Mouse (Mus musculus) MEL (cell line): ENCODE results near the gene Ramp2. TPM values are rescaled to one million over a fixed set of nuclear protein-coding genes. Genes with fewer than 3 reads are reported as not detected.

ENCODE experiments used
- DNase-seq: peaks from one replicate; pipeline ENCODE4 v3.0.0; 2011; ENCODE audit warnings: low read depth, low spot score
- H3K27ac ChIP-seq: 2 replicates; pipeline ENCODE4 v1.5.1; 2012; ENCODE audit warnings: low read depth, mild to moderate bottlenecking, control low read depth, low read length, moderate library complexity; ENCODE audit not compliant: control insufficient read depth
- H3K27me3 ChIP-seq, 2 experiments: fragments of 150-350 bp in 1 of 2; sonication (generic) in 1 of 2; 2 replicates each; pipeline ENCODE4 v1.6.1; 2012; ENCODE audit warnings: low read length in 2 of 2, mild to moderate bottlenecking in 2 of 2, improper control_type of control experiment in 1 of 2, moderate library complexity in 1 of 2; ENCODE audit not compliant: insufficient read depth in 2 of 2, control insufficient read depth in 1 of 2
- H3K36me3 ChIP-seq, 2 experiments: 2 replicates each; pipeline ENCODE4 v1.6.1; 2012 to 2014; ENCODE audit warnings: low read length in 2 of 2, improper control_type of control experiment in 1 of 2, inconsistent platforms in 1 of 2, mild to moderate bottlenecking in 1 of 2; ENCODE audit not compliant: insufficient read depth in 2 of 2, control insufficient read depth in 1 of 2
- H3K4me1 ChIP-seq, 2 experiments: fragments of 150-350 bp in 1 of 2; sonication (generic) in 1 of 2; 2 replicates each; pipeline ENCODE4 v1.6.1; 2012; ENCODE audit warnings: low read length in 2 of 2, improper control_type of control experiment in 1 of 2, mild to moderate bottlenecking in 1 of 2; ENCODE audit not compliant: insufficient read depth in 2 of 2, control insufficient read depth in 1 of 2
- H3K4me3 ChIP-seq, 2 experiments: fragments of 150-350 bp in 1 of 2; sonication (generic) in 1 of 2; 2 replicates each; pipeline ENCODE4 v1.5.1; 2012; ENCODE audit warnings: low read depth in 2 of 2, low read length in 2 of 2, mild to moderate bottlenecking in 2 of 2, moderate library complexity in 2 of 2, control low read depth in 1 of 2, improper control_type of control experiment in 1 of 2; ENCODE audit not compliant: control insufficient read depth in 1 of 2, insufficient read depth in 1 of 2
- H3K79me2 ChIP-seq: 2 replicates; pipeline ENCODE4 v1.6.1; 2012; ENCODE audit warnings: mild to moderate bottlenecking, low read length, moderate library complexity; ENCODE audit not compliant: control insufficient read depth, poor library complexity, insufficient read depth
- H3K9ac ChIP-seq: 2 replicates; pipeline ENCODE4 v1.6.1; 2012; ENCODE audit warnings: low read depth, mild to moderate bottlenecking, control low read depth, low read length, moderate library complexity; ENCODE audit not compliant: control insufficient read depth, poor library complexity, severe bottlenecking
- H3K9me3 ChIP-seq: fragments of 150-350 bp; sonication (generic); replicated peaks from 2 replicates; pipeline ENCODE4 v1.6.1; 2012; ENCODE audit warnings: mild to moderate bottlenecking, low read length, improper control_type of control experiment, moderate library complexity; ENCODE audit not compliant: insufficient read depth
- BHLHE40 ChIP-seq: IDR thresholded peaks from 2 replicates; pipeline ENCODE4 v1.6.1; 2012; ENCODE audit warnings: low read depth, mild to moderate bottlenecking, inconsistent platforms, low read length, improper control_type of control experiment, borderline replicate concordance
- CHD1 ChIP-seq: IDR thresholded peaks from 2 replicates; pipeline ENCODE4 v1.6.1; 2012; ENCODE audit warnings: low read depth, mild to moderate bottlenecking, inconsistent platforms, low read length, improper control_type of control experiment
- CHD2 ChIP-seq: IDR thresholded peaks from 2 replicates; pipeline ENCODE4 v1.6.1; 2011; ENCODE audit warnings: low read length, improper control_type of control experiment
- CTCF ChIP-seq, 3 experiments: IDR thresholded peaks in 2 of 3; conservative IDR thresholded peaks in 1 of 3; 2 replicates each; pipeline ENCODE4 v1.5.1; 2011 to 2012; ENCODE audit warnings: low read length in 3 of 3, low read depth in 2 of 3, mild to moderate bottlenecking in 2 of 3, improper control_type of control experiment in 1 of 3, inconsistent platforms in 1 of 3, mixed read lengths in 1 of 3, moderate library complexity in 1 of 3; ENCODE audit not compliant: control insufficient read depth in 1 of 3, insufficient read depth in 1 of 3, poor library complexity in 1 of 3, severe bottlenecking in 1 of 3
- E2F4 ChIP-seq: IDR thresholded peaks from 2 replicates; pipeline ENCODE4 v1.6.1; 2011; ENCODE audit warnings: low read depth, low read length, improper control_type of control experiment, borderline replicate concordance
- ELF1 ChIP-seq: IDR thresholded peaks from 2 replicates; pipeline ENCODE4 v1.6.1; 2014; ENCODE audit warnings: low read depth, mild to moderate bottlenecking, inconsistent platforms, low read length, improper control_type of control experiment, moderate library complexity
- EP300 ChIP-seq, 2 experiments: IDR thresholded peaks; 2 replicates each; pipeline ENCODE4 v1.6.1; 2011; ENCODE audit warnings: improper control_type of control experiment in 2 of 2, low read length in 2 of 2, low read depth in 1 of 2, mild to moderate bottlenecking in 1 of 2
- ETS1 ChIP-seq: IDR thresholded peaks from 2 replicates; pipeline ENCODE4 v1.6.1; 2012; ENCODE audit warnings: low read depth, mild to moderate bottlenecking, inconsistent platforms, low read length, improper control_type of control experiment, moderate library complexity
- GABPA ChIP-seq: IDR thresholded peaks from 2 replicates; pipeline ENCODE4 v1.6.1; 2012; ENCODE audit warnings: low read depth, mild to moderate bottlenecking, inconsistent platforms, low read length, improper control_type of control experiment, moderate library complexity
- GATA1 ChIP-seq: IDR thresholded peaks from 2 replicates; pipeline ENCODE4 v1.6.1; 2011; ENCODE audit warnings: low read depth, low read length, improper control_type of control experiment
- HCFC1 ChIP-seq: IDR thresholded peaks from 2 replicates; pipeline ENCODE4 v1.6.1; 2012; ENCODE audit warnings: low read depth, mild to moderate bottlenecking, inconsistent platforms, low read length, improper control_type of control experiment, moderate library complexity
- JUND ChIP-seq: IDR thresholded peaks from 2 replicates; pipeline ENCODE4 v1.6.1; 2011; ENCODE audit warnings: low read depth, mild to moderate bottlenecking, improper control_type of control experiment, low read length
- KAT2A ChIP-seq: conservative IDR thresholded peaks from 2 replicates; pipeline ENCODE4 v1.6.1; 2012; ENCODE audit warnings: low read depth, low read length, improper control_type of control experiment, inconsistent platforms
- MAFK ChIP-seq: IDR thresholded peaks from 2 replicates; pipeline ENCODE4 v1.6.1; 2011; ENCODE audit warnings: low read depth, mild to moderate bottlenecking, low read length, improper control_type of control experiment, borderline replicate concordance
- MAZ ChIP-seq: IDR thresholded peaks from 2 replicates; pipeline ENCODE4 v1.6.1; 2012; ENCODE audit warnings: low read depth, mild to moderate bottlenecking, inconsistent platforms, low read length, improper control_type of control experiment
- MEF2A ChIP-seq: IDR thresholded peaks from 2 replicates; pipeline ENCODE4 v1.6.1; 2014; ENCODE audit warnings: low read depth, mild to moderate bottlenecking, inconsistent platforms, low read length, improper control_type of control experiment; ENCODE audit not compliant: poor library complexity, insufficient replicate concordance, severe bottlenecking; ENCODE audit errors: extremely low read depth
- MXI1 ChIP-seq: IDR thresholded peaks from 2 replicates; pipeline ENCODE4 v1.6.1; 2011; ENCODE audit warnings: mild to moderate bottlenecking, low read depth, low read length, improper control_type of control experiment
- MYB ChIP-seq: IDR thresholded peaks from 2 replicates; pipeline ENCODE4 v1.6.1; 2011; ENCODE audit warnings: mild to moderate bottlenecking, low read depth, low read length, improper control_type of control experiment
- MYC ChIP-seq: IDR thresholded peaks from 2 replicates; pipeline ENCODE4 v1.6.1; 2011; ENCODE audit warnings: low read depth, mild to moderate bottlenecking, low read length, improper control_type of control experiment, moderate library complexity
- NRF1 ChIP-seq: IDR thresholded peaks from 2 replicates; pipeline ENCODE4 v1.6.1; 2014; ENCODE audit warnings: low read depth, mild to moderate bottlenecking, inconsistent platforms, low read length, improper control_type of control experiment, moderate library complexity; ENCODE audit not compliant: poor library complexity, insufficient read depth, severe bottlenecking
- POLR2A ChIP-seq, 2 experiments: IDR thresholded peaks; 2 replicates each; pipeline ENCODE4 v1.6.1; 2011 to 2012; ENCODE audit warnings: low read length in 2 of 2, mild to moderate bottlenecking in 2 of 2, control low read depth in 1 of 2, improper control_type of control experiment in 1 of 2, low read depth in 1 of 2, moderate library complexity in 1 of 2; ENCODE audit not compliant: control insufficient read depth in 1 of 2, insufficient read depth in 1 of 2, poor library complexity in 1 of 2
- POLR2AphosphoS2 ChIP-seq: IDR thresholded peaks from 2 replicates; pipeline ENCODE4 v1.6.1; 2011; ENCODE audit warnings: low read length, improper control_type of control experiment
- POLR2AphosphoS5 ChIP-seq: IDR thresholded peaks from 2 replicates; pipeline ENCODE4 v1.6.1; 2012; ENCODE audit warnings: low read depth, borderline replicate concordance, mild to moderate bottlenecking, inconsistent platforms, low read length, moderate library complexity, mixed read lengths
- RAD21 ChIP-seq: IDR thresholded peaks from 2 replicates; pipeline ENCODE4 v1.6.1; 2011; ENCODE audit warnings: mild to moderate bottlenecking, low read depth, low read length, improper control_type of control experiment
- RCOR1 ChIP-seq: IDR thresholded peaks from 2 replicates; pipeline ENCODE4 v1.6.1; 2012; ENCODE audit warnings: low read depth, mild to moderate bottlenecking, inconsistent platforms, low read length, improper control_type of control experiment
- TAL1 ChIP-seq: IDR thresholded peaks from 2 replicates; pipeline ENCODE4 v1.6.1; 2012; ENCODE audit warnings: mild to moderate bottlenecking, inconsistent platforms, low read length, moderate library complexity, mixed read lengths
- TBP ChIP-seq: IDR thresholded peaks from 2 replicates; pipeline ENCODE4 v1.8.0; 2011; ENCODE audit warnings: low read depth, low read length, improper control_type of control experiment
- TCF12 ChIP-seq: IDR thresholded peaks from 2 replicates; pipeline ENCODE4 v1.6.1; 2014; ENCODE audit warnings: low read depth, mild to moderate bottlenecking, inconsistent platforms, low read length, improper control_type of control experiment, moderate library complexity
- UBTF ChIP-seq: IDR thresholded peaks from 2 replicates; pipeline ENCODE4 v1.6.1; 2012; ENCODE audit warnings: low read depth, mild to moderate bottlenecking, inconsistent platforms, low read length, improper control_type of control experiment, moderate library complexity, borderline replicate concordance; ENCODE audit not compliant: insufficient read depth
- USF2 ChIP-seq, 2 experiments: IDR thresholded peaks; 2 replicates each; pipeline ENCODE4 v1.6.1; 2011 to 2012; ENCODE audit warnings: improper control_type of control experiment in 2 of 2, low read length in 2 of 2, borderline replicate concordance in 1 of 2, inconsistent platforms in 1 of 2, low read depth in 1 of 2, mild to moderate bottlenecking in 1 of 2; ENCODE audit not compliant: insufficient read depth in 1 of 2
- ZC3H11A ChIP-seq: IDR thresholded peaks from 2 replicates; pipeline ENCODE4 v1.6.1; 2012; ENCODE audit warnings: low read depth, mild to moderate bottlenecking, inconsistent platforms, low read length, improper control_type of control experiment
- ZKSCAN1 ChIP-seq: IDR thresholded peaks from 2 replicates; pipeline ENCODE4 v1.6.1; 2012; ENCODE audit warnings: low read depth, mild to moderate bottlenecking, inconsistent platforms, low read length, improper control_type of control experiment, moderate library complexity
- ZMIZ1 ChIP-seq: IDR thresholded peaks from 2 replicates; pipeline ENCODE4 v1.6.1; 2012; ENCODE audit warnings: low read depth, mild to moderate bottlenecking, inconsistent platforms, low read length, improper control_type of control experiment, moderate library complexity
- ZNF384 ChIP-seq: IDR thresholded peaks from 2 replicates; pipeline ENCODE4 v1.6.1; 2012; ENCODE audit warnings: low read depth, mild to moderate bottlenecking, inconsistent platforms, low read length, improper control_type of control experiment
- polyA plus RNA-seq, 2 experiments: library from polyadenylated mRNA; stranded (reverse) in 1 of 2; unstranded in 1 of 2; fragments of >175 nt in 1 of 2; fragments of >200 nt in 1 of 2; gene quantifications; 2 replicates each; pipeline versions ENCODE4 v1.2.1 to v1.2.4; 2012; ENCODE audit warnings: low replicate concordance in 2 of 2, low read depth in 1 of 2; ENCODE audit not compliant: insufficient read length in 2 of 2, insufficient read depth in 1 of 2, missing spikeins in 1 of 2
- total RNA-seq: library from RNA; depleted of rRNA; stranded (reverse); fragments of 300-350 nt; gene quantifications from 2 replicates; pipeline ENCODE4 v1.2.3, GENCODE M21; 2012

The Ramp2 gene
- total and polyA plus RNA-seq, 3 experiments = 0.12 TPM; not detected in 2

DNA sequence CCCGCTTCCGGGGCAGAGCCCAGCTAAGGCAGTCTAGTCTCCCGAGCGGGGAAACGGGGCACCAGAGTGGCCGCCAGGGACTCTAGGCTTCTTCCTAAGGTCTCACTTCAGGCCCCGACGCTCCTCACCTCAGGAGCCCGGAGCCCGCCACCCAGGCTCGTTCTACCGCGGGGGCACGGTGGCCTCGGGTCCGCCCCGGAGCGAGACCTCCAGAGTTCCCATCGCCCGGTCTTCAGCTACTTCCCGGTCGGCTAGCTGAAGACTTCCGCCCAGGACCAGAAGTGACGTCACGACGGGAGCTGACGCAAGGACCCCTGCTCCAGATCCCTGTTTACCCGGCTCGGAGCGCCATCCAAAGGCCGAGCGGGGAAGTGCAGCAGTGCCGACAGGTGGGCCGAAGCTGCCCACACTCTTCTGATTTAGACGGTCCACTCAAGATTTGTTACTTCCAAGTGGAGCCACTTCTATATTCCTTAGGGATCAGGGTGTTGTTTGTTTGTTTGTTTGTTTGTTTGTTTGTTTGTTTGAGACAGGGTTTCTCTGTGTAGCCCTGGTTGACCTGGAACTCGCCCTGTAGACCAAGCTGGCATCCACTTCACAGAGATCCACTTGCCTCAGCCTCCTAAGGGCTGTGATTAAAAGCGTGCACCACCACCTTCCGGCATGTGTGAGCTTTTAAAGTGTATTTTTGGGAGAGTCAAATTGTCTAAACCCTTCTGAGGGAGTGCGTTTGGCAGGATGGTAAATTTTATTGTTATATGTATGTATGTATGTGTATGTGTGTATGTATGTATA is 56.4 kb downstream of the Ramp2 start, which contains the start of gene Becn1:
Gene Becn1 (minus strand): TSS at position 283 of the 795 bp plus-strand sequence.
- no peaks in the 10 kb centered on the region for H3K27me3 ChIP-seq
- TF ChIP-seq EP300 (IDR thresholded peaks at IDR 0.05; ENCODE audit: low read depth in 1 of 2, low read length in 2 of 2) = no peak; a peak in 2 of 4 replicates
- no peak for TF ChIP-seq UBTF
- TF ChIP-seq POLR2A (IDR thresholded peaks at IDR 0.05; ENCODE audit: control insufficient read depth in 1 of 2, insufficient read depth in 1 of 2, low read depth in 1 of 2, low read length in 2 of 2, poor library complexity in 1 of 2) = peak; percentile 91 to 97
- no peak for TF ChIP-seq ZKSCAN1
- TF ChIP-seq CTCF (IDR thresholded peaks at IDR 0.05 in 2 of 3, conservative IDR thresholded peaks at IDR 0.05 in 1 of 3; ENCODE audit: control insufficient read depth in 1 of 3, insufficient read depth in 1 of 3, low read depth in 2 of 3, low read length in 3 of 3, poor library complexity in 1 of 3, severe bottlenecking in 1 of 3) = peak; percentile 90 to 97 (median 97)
- no peak; the same call in 1 of the 2 replicates for TF ChIP-seq KAT2A
- 0 out of 2 replicates have a peak, but pooled peaks have one; percentile 5 for TF ChIP-seq BHLHE40
- no peak for TF ChIP-seq GATA1
- peak; percentile 71 for TF ChIP-seq TCF12
- TF ChIP-seq MEF2A = no peak
- no peak for TF ChIP-seq MYC
- TF ChIP-seq ZC3H11A = peak; percentile 53
- no peak for TF ChIP-seq POLR2AphosphoS5
- peak; percentile 98 for TF ChIP-seq ELF1
- peak; percentile 82 for TF ChIP-seq MXI1
- peak; percentile 63; the same call in 1 of the 2 replicates for TF ChIP-seq GABPA
- TF ChIP-seq MAFK = no peak
- peak; percentile 85 for TF ChIP-seq RAD21
- TF ChIP-seq ZNF384 = peak; percentile 35; the same call in 1 of the 2 replicates
- no peak for TF ChIP-seq RCOR1
- TF ChIP-seq E2F4 = no peak
- TF ChIP-seq MYB = no peak
- TF ChIP-seq CHD1 = no peak
- TF ChIP-seq CHD2 = no peak
- peak; percentile 76 for TF ChIP-seq TBP
- TF ChIP-seq POLR2AphosphoS2 = peak; percentile 94
- TF ChIP-seq MAZ = peak; percentile 71; the same call in 1 of the 2 replicates
- TF ChIP-seq HCFC1 = peak; percentile 90
- peak; percentile 92 for TF ChIP-seq ZMIZ1
- TF ChIP-seq TAL1 = no peak
- no peak for TF ChIP-seq USF2 (IDR thresholded peaks at IDR 0.05; ENCODE audit: borderline replicate concordance in 1 of 2, insufficient read depth in 1 of 2, low read depth in 1 of 2, low read length in 2 of 2)
- TF ChIP-seq JUND = 0 out of 2 replicates have a peak, but pooled peaks have one; percentile 70
- TF ChIP-seq ETS1 = peak; percentile 66; the same call in 1 of the 2 replicates
- 0 out of 2 replicates have a peak, but pooled peaks have one; percentile 27 for TF ChIP-seq NRF1

More for the DNA sequence above, 56.4 kb downstream of the Ramp2 start, which contains the start of gene Becn1:
- peak; percentile 98 for DNase-seq
- peaks cover 29% of the 10 kb centered on the region for H3K79me2 ChIP-seq
- 0 out of 2 replicates have a peak within 1 kb of the TSS, but pooled peaks have one; percentile 11 for H3K27ac ChIP-seq
- H3K9me3 ChIP-seq = no peaks in the 10 kb centered on the region
- H3K9ac ChIP-seq = peak within 1 kb of the TSS; percentile 84
- H3K36me3 ChIP-seq = peaks cover 5 to 15% of the 10 kb centered on the region in 2 experiments
- peaks cover 5 to 17% of the 10 kb centered on the region in 2 experiments for H3K4me1 ChIP-seq
- peak within 1 kb of the TSS; percentile 80 for H3K4me3 ChIP-seq
